Mouse (Mus musculus): ENCODE measurements at regions not wholly inside any gene's neighbourhood (a gene's known extent, or its start where the extent isn't known, plus 50 kb on each side); places are given as distances from the start of the nearest gene placed in this dataset.

- 69% methylated on average over 6 of the region's 6 CpGs for WGBS
- Histone ChIP-seq H3K9ac (no peak overlapping the region), H3K27me3 (replicated peaks) (no peaks in the 10 kb centered on the region), H3K9me3 (replicated peaks) (no peaks in the 10 kb centered on the region), H3K4me1 (replicated peaks) (no peaks in the 10 kb centered on the region), H3K27ac (ENCODE audit: poor library complexity, severe bottlenecking) (no peak overlapping the region), H3K36me3 (no peaks in the 10 kb centered on the region), H3K4me2 (no peak overlapping the region), H3K4me3 (no peak overlapping the region)
- no peak for ATAC-seq (ENCODE audit: insufficient number of reproducible peaks, low FRiP score)
Observed at GRCm38 (mm10) chr5:51125091-51125490, 442.4 kb downstream of the Ppargc1a start.

- Histone ChIP-seq H3K4me1 (replicated peaks) (no peaks in the 10 kb centered on the region), H3K27me3 (replicated peaks) (no peaks in the 10 kb centered on the region), H3K36me3 (no peaks in the 10 kb centered on the region), H3K9me3 (replicated peaks) (no peaks in the 10 kb centered on the region), H3K27ac (ENCODE audit: poor library complexity, severe bottlenecking) (no peak overlapping the region), H3K4me2 (no peak overlapping the region), H3K9ac (no peak overlapping the region), H3K4me3 (no peak overlapping the region)
- 65% methylated on average over 4 of the region's 4 CpGs for WGBS
- no peak for ATAC-seq (ENCODE audit: insufficient number of reproducible peaks, low FRiP score)
Observed at GRCm38 (mm10) chr5:51110006-51110405, 457.5 kb downstream of the Ppargc1a start.

GRCm38 (mm10) chr5:51108737-51109136 is 458.8 kb downstream of the Ppargc1a start:
- WGBS, result 73% methylated on average over 1 of the region's 1 CpGs
- no peak overlapping the region for H3K4me3 ChIP-seq
- no peak for ATAC-seq (ENCODE audit: insufficient number of reproducible peaks, low FRiP score)

GRCm38 (mm10) chr5:51108181-51108580 is 459.3 kb downstream of the Ppargc1a start:
- no peak for ATAC-seq (ENCODE audit: insufficient number of reproducible peaks, low FRiP score)
- Histone ChIP-seq H3K36me3 (no peaks in the 10 kb centered on the region), H3K4me3 (no peak overlapping the region), H3K4me2 (no peak overlapping the region), H3K9ac (no peak overlapping the region), H3K9me3 (replicated peaks) (no peaks in the 10 kb centered on the region), H3K27me3 (replicated peaks) (no peaks in the 10 kb centered on the region), H3K27ac (ENCODE audit: poor library complexity, severe bottlenecking) (no peak overlapping the region), H3K4me1 (replicated peaks) (no peaks in the 10 kb centered on the region)
- WGBS, result 68% methylated on average over 1 of the region's 1 CpGs

More at GRCm38 (mm10) chr5:51108737-51109136, 458.8 kb downstream of the Ppargc1a start:
- Histone ChIP-seq H3K4me1 (replicated peaks) (no peaks in the 10 kb centered on the region), H3K9ac (no peak overlapping the region), H3K36me3 (no peaks in the 10 kb centered on the region), H3K27ac (ENCODE audit: poor library complexity, severe bottlenecking) (no peak overlapping the region), H3K27me3 (replicated peaks) (no peaks in the 10 kb centered on the region), H3K9me3 (replicated peaks) (no peaks in the 10 kb centered on the region), H3K4me2 (no peak overlapping the region)

- Histone ChIP-seq H3K4me2 (no peak overlapping the region), H3K4me3 (no peak overlapping the region), H3K27ac (ENCODE audit: poor library complexity, severe bottlenecking) (no peak overlapping the region), H3K36me3 (no peaks in the 10 kb centered on the region), H3K27me3 (replicated peaks) (no peaks in the 10 kb centered on the region), H3K4me1 (replicated peaks) (peaks cover 4% of the 10 kb centered on the region), H3K9me3 (replicated peaks) (no peaks in the 10 kb centered on the region), H3K9ac (no peak overlapping the region)
- ATAC-seq (ENCODE audit: insufficient number of reproducible peaks, low FRiP score), result no peak
- 70% methylated on average over 3 of the region's 3 CpGs for WGBS
Observed at GRCm38 (mm10) chr5:51099902-51100301, 467.6 kb downstream of the Ppargc1a start.

- H3K9me3 ChIP-seq (replicated peaks), result no peaks in the 10 kb centered on the region
- H3K4me3 ChIP-seq, result no peak overlapping the region
- WGBS, result 69% methylated on average over 8 of the region's 8 CpGs
- H3K4me2 ChIP-seq, result no peak overlapping the region
- no peak for ATAC-seq (ENCODE audit: insufficient number of reproducible peaks, low FRiP score)
- no peak overlapping the region for H3K9ac ChIP-seq
- H3K27me3 ChIP-seq (replicated peaks), result no peaks in the 10 kb centered on the region
- no peak overlapping the region for H3K27ac ChIP-seq (ENCODE audit: poor library complexity, severe bottlenecking)
- no peaks in the 10 kb centered on the region for H3K4me1 ChIP-seq (replicated peaks)
- no peaks in the 10 kb centered on the region for H3K36me3 ChIP-seq
Observed at GRCm38 (mm10) chr5:51072674-51073468, 494.7 kb downstream of the Ppargc1a start.

GRCm38 (mm10) chr5:51072146-51072545 is 495.4 kb downstream of the Ppargc1a start:
- H3K9ac ChIP-seq, result no peak overlapping the region
- ATAC-seq (ENCODE audit: insufficient number of reproducible peaks, low FRiP score), result no peak
- no peaks in the 10 kb centered on the region for H3K36me3 ChIP-seq
- no peak overlapping the region for H3K4me2 ChIP-seq
- no peaks in the 10 kb centered on the region for H3K9me3 ChIP-seq (replicated peaks)
- no peak overlapping the region for H3K27ac ChIP-seq (ENCODE audit: poor library complexity, severe bottlenecking)
- WGBS, result 73% methylated on average over 2 of the region's 2 CpGs
- no peaks in the 10 kb centered on the region for H3K4me1 ChIP-seq (replicated peaks)
- no peaks in the 10 kb centered on the region for H3K27me3 ChIP-seq (replicated peaks)
- H3K4me3 ChIP-seq, result no peak overlapping the region

GRCm38 (mm10) chr5:51069668-51070067 is 497.9 kb downstream of the Ppargc1a start:
- H3K27ac ChIP-seq (ENCODE audit: poor library complexity, severe bottlenecking), result no peak overlapping the region
- no peaks in the 10 kb centered on the region for H3K36me3 ChIP-seq
- ATAC-seq (ENCODE audit: insufficient number of reproducible peaks, low FRiP score), result no peak
- WGBS, result 58% methylated on average over 1 of the region's 1 CpGs
- H3K27me3 ChIP-seq (replicated peaks), result no peaks in the 10 kb centered on the region
- no peak overlapping the region for H3K4me3 ChIP-seq
- H3K9me3 ChIP-seq (replicated peaks), result no peaks in the 10 kb centered on the region
- H3K4me1 ChIP-seq (replicated peaks), result no peaks in the 10 kb centered on the region
- no peak overlapping the region for H3K9ac ChIP-seq
- no peak overlapping the region for H3K4me2 ChIP-seq

- no peak for ATAC-seq (ENCODE audit: insufficient number of reproducible peaks, low FRiP score)
- Histone ChIP-seq H3K36me3 (no peaks in the 10 kb centered on the region), H3K4me3 (no peak overlapping the region), H3K4me2 (no peak overlapping the region), H3K27ac (ENCODE audit: poor library complexity, severe bottlenecking) (no peak overlapping the region), H3K4me1 (replicated peaks) (peaks cover 6% of the 10 kb centered on the region; the same call in 1 of the 2 replicates), H3K27me3 (replicated peaks) (no peaks in the 10 kb centered on the region), H3K9me3 (replicated peaks) (no peaks in the 10 kb centered on the region), H3K9ac (no peak overlapping the region)
- WGBS, result 90% methylated on average over 2 of the region's 2 CpGs
Observed at GRCm38 (mm10) chr5:51045872-51046271, 521.7 kb downstream of the Ppargc1a start.

GRCm38 (mm10) chr5:51041541-51042217 is 525.8 kb downstream of the Ppargc1a start:
- no peaks in the 10 kb centered on the region for H3K27me3 ChIP-seq (replicated peaks)
- H3K9ac ChIP-seq, result no peak overlapping the region
- no peak overlapping the region for H3K4me2 ChIP-seq
- H3K4me1 ChIP-seq (replicated peaks), result peaks cover 6% of the 10 kb centered on the region; the same call in 1 of the 2 replicates
- ATAC-seq (ENCODE audit: insufficient number of reproducible peaks, low FRiP score), result no peak
- H3K9me3 ChIP-seq (replicated peaks), result no peaks in the 10 kb centered on the region
- H3K4me3 ChIP-seq, result no peak overlapping the region
- 60% methylated on average over 6 of the region's 6 CpGs for WGBS
- no peak overlapping the region for H3K27ac ChIP-seq (ENCODE audit: poor library complexity, severe bottlenecking)
- H3K36me3 ChIP-seq, result no peaks in the 10 kb centered on the region

- Histone ChIP-seq H3K4me3 (no peak overlapping the region), H3K27ac (ENCODE audit: poor library complexity, severe bottlenecking) (no peak overlapping the region), H3K4me1 (replicated peaks) (peaks cover 6% of the 10 kb centered on the region; the same call in 1 of the 2 replicates), H3K4me2 (no peak overlapping the region), H3K9me3 (replicated peaks) (no peaks in the 10 kb centered on the region), H3K27me3 (replicated peaks) (no peaks in the 10 kb centered on the region), H3K36me3 (no peaks in the 10 kb centered on the region), H3K9ac (no peak overlapping the region)
- 74% methylated on average over 6 of the region's 6 CpGs for WGBS
- no peak for ATAC-seq (ENCODE audit: insufficient number of reproducible peaks, low FRiP score)
Observed at GRCm38 (mm10) chr5:51040926-51041325, 526.6 kb downstream of the Ppargc1a start.
